Mouse (Mus musculus): Measurements from ENCODE around the gene Soat2. TPM values are rescaled to one million over a fixed set of nuclear protein-coding genes. Genes with fewer than 3 reads are reported as not detected.
A peak's percentile ranks its signal among the peaks of the same experiment; 100 is the strongest.

The Soat2 gene
- total RNA-seq, 2 experiments from 2014 or later, result 0.11 to 0.17 TPM

- no peak for DNase-seq
Observed at GRCm38 (mm10) chr15:102192271-102192812, 42.0 kb downstream of the Soat2 start.

GRCm38 (mm10) chr15:102192820-102193386 lies 42.6 kb downstream of the Soat2 start:
- no peak for DNase-seq

GRCm38 (mm10) chr15:102193652-102194051 lies 43.3 kb downstream of the Soat2 start:
- DNase-seq, result no peak

GRCm38 (mm10) chr15:102194439-102194838 lies 44.1 kb downstream of the Soat2 start:
- no peak for DNase-seq

GRCm38 (mm10) chr15:102195373-102195772 lies 45.0 kb downstream of the Soat2 start:
- no peak for DNase-seq

- no peak for DNase-seq
Observed at GRCm38 (mm10) chr15:102198841-102199240, 48.5 kb downstream of the Soat2 start.

GRCm38 (mm10) chr15:102202971-102203834 lies 52.9 kb downstream of the Soat2 start, which contains the start of gene Zfp740:
Gene Zfp740 (plus strand): TSS chr15:102203249.
- DNase-seq, result peak; percentile 97

- DNase-seq, result peak; percentile 69
Observed at GRCm38 (mm10) chr15:102203835-102204381, 53.6 kb downstream of the Soat2 start.

GRCm38 (mm10) chr15:102204674-102205505 lies 54.6 kb downstream of the Soat2 start, which contains the start of gene Csad:
Gene Csad (minus strand): TSS chr15:102204724.
- DNase-seq, result no peak

- DNase-seq, result no peak
Observed at GRCm38 (mm10) chr15:102205779-102206178, 55.5 kb downstream of the Soat2 start.

- DNase-seq, result no peak
Observed at GRCm38 (mm10) chr15:102207351-102207750, 57.0 kb downstream of the Soat2 start.

GRCm38 (mm10) chr15:102208092-102208561 lies 57.8 kb downstream of the Soat2 start:
- DNase-seq, result no peak

GRCm38 (mm10) chr15:102209114-102209513 lies 58.8 kb downstream of the Soat2 start:
- DNase-seq, result no peak

GRCm38 (mm10) chr15:102210816-102211215 lies 60.5 kb downstream of the Soat2 start:
- no peak for DNase-seq

- DNase-seq, result no peak
Observed at GRCm38 (mm10) chr15:102211895-102212294, 61.6 kb downstream of the Soat2 start.

Other genes with a start within 250 kb of the Soat2 start
- gene Krt4, start 225.8 kb upstream of the Soat2 start, total RNA-seq (2021), result not detected
- gene Krt79, start 210.2 kb upstream of the Soat2 start, total RNA-seq (2021), result under 1 TPM; 0.25 to 0.45 TPM
- under 1 TPM in 1 of 2 experiments, not detected in 1; 0.07 TPM for gene Krt78, start 196.2 kb upstream of the Soat2 start, total RNA-seq (2021)
- gene Krt8, start 146.0 kb upstream of the Soat2 start, total RNA-seq (2021), result 1 to 10 TPM; 6.2 to 6.4 TPM
- 10 to 100 TPM; 14.9 to 15.4 TPM for gene Krt18, start 122.3 kb upstream of the Soat2 start, total RNA-seq (2021)
- 100 to 1,000 TPM; 142 to 145 TPM for gene Eif4b, start 76.8 kb upstream of the Soat2 start, total RNA-seq (2021)
- gene Tns2, start 50.1 kb upstream of the Soat2 start, total RNA-seq (2021), result 10 to 100 TPM; 65.8 to 70.3 TPM
- 10 to 100 TPM; 19.9 to 22.6 TPM for gene Spryd3, start 14.3 kb upstream of the Soat2 start, total RNA-seq (2021)
- gene Igfbp6, start 6.2 kb upstream of the Soat2 start, total RNA-seq (2021), result 10 to 100 TPM; 10.0 to 12.5 TPM
- 10 to 100 TPM; 45.3 to 49.4 TPM for gene Zfp740, start 52.7 kb downstream of the Soat2 start, total RNA-seq (2021)
- 10 to 100 TPM; 26.8 to 29.9 TPM for gene Csad, start 54.2 kb downstream of the Soat2 start, total RNA-seq (2021)
- 1 to 10 TPM in 1 of 2 experiments, under 1 TPM in 1; 0.98 to 1.0 TPM for gene Itgb7, start 81.4 kb downstream of the Soat2 start, total RNA-seq (2021)
- 10 to 100 TPM; 12.9 to 16.6 TPM for gene Rarg, start 107.0 kb downstream of the Soat2 start, total RNA-seq (2021)
- not detected for gene Gm9918, start 120.0 kb downstream of the Soat2 start, total RNA-seq (2021)
- gene Mfsd5, start 128.9 kb downstream of the Soat2 start, total RNA-seq (2021), result 10 to 100 TPM; 21.1 to 22.7 TPM
- gene Espl1, start 145.7 kb downstream of the Soat2 start, total RNA-seq (2021), result 10 to 100 TPM; 23.2 to 28.2 TPM
- gene Pfdn5, start 175.6 kb downstream of the Soat2 start, total RNA-seq (2021), result 100 to 1,000 TPM; 334 to 351 TPM
- gene Myg1, start 181.2 kb downstream of the Soat2 start, total RNA-seq (2021), result 10 to 100 TPM; 31.8 to 37.3 TPM
- 10 to 100 TPM; 29.2 to 30.0 TPM for gene Aaas, start 200.2 kb downstream of the Soat2 start, total RNA-seq (2021)
- not detected for gene Sp7, start 216.7 kb downstream of the Soat2 start, total RNA-seq (2021)